Mouse (Mus musculus): Measurements from ENCODE around the gene Dnaic1. TPM values are rescaled to one million over a fixed set of nuclear protein-coding genes. Genes with fewer than 3 reads are reported as not detected.

Gene Dnaic1
- polyA plus RNA-seq, 1 experiment from 2014 or later = 2.3 TPM

DNA sequence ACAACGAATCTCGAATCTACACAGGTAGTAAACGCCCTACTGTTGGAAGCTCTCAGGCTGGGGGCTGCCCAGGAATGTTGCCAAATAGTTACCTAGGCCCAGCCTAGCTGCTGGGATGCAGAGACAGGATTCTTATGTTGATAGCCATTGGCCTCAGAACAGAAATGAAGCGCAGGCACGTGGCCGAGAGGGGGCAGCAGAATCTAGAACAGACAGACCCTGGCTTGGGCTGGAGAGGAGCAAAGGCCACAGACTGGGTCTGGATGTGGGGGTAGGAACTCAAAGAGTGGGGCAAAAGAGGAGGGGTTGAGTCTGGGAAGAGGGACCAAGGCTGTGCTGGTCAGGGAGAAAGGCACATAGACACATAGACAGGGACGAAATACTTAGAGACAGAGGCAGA is 84.6 kb downstream of the Dnaic1 start:
- ATAC-seq (ENCODE audit: low FRiP score, low read depth) = peak; percentile 38; the same call in 1 of the 2 replicates
- Histone ChIP-seq H3K4me2 (replicated peaks) (no peak overlapping the region), H3K9me3 (no peaks in the 10 kb centered on the region), H3K27ac (replicated peaks) (no peak overlapping the region; the same call in 1 of the 2 replicates), H3K36me3 (peaks cover 31% of the 10 kb centered on the region), H3K9ac (replicated peaks) (no peak overlapping the region), H3K4me1 (peaks cover 20% of the 10 kb centered on the region), H3K27me3 (no peaks in the 10 kb centered on the region), H3K4me3 (no peak overlapping the region)
- WGBS = 10% methylated on average over 7 of the region's 7 CpGs

GRCm38 (mm10) chr4:41655525-41655924 is 86.0 kb downstream of the Dnaic1 start:
- H3K27ac ChIP-seq (replicated peaks) = no peak overlapping the region
- ATAC-seq (ENCODE audit: low FRiP score, low read depth) = no peak
- no peaks in the 10 kb centered on the region for H3K9me3 ChIP-seq
- H3K4me1 ChIP-seq = peaks cover 33% of the 10 kb centered on the region
- no peak overlapping the region for H3K4me2 ChIP-seq (replicated peaks)
- H3K4me3 ChIP-seq = no peak overlapping the region
- H3K9ac ChIP-seq (replicated peaks) = no peak overlapping the region
- H3K27me3 ChIP-seq = 0 out of 2 replicates have a peak, but pooled peaks cover 8% of the 10 kb centered on the region
- H3K36me3 ChIP-seq = peaks cover 37% of the 10 kb centered on the region
- 94% methylated on average over 2 of the region's 2 CpGs for WGBS

DNA sequence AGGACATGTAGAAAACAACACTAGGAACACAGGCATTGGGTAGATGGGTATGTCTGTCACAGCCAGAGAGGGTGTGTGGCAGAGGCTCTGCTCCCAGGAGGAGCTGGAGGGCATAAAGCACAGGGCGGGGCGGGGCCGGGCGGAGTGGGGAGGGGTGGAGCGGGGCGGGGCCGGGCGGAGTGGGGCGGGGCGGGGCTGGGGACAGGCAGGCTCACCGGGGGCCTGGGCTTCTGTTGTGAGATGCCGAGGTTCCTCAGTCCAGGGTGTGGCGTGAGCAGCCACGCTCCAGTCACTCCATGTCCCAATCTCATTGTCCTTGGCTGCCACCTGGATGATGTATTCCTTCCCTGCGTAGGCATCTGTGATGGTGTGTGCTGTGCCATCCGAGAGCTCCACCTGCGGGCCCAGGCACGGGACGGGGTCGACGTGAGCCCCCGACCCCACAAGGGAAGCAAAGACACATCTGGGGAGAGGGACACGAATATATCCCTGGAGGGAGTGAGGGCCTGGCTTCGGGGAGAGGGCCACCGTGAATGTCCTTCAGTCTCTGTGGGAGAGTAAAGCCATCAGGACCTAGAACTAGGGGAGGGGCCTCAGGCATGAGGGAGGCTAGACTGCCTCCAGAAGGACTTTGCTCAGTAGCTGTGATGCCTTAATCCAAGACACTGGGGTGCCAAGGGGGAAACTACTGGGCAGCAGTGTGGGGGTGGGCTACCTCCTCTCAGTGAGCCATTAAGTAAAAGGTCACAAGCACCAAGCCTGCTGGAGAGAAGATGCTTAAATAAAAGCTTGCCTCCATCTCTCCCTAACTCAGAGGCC is 89.2 kb downstream of the Dnaic1 start:
- 25% methylated on average over 21 of the region's 25 CpGs for WGBS
- peaks cover 61% of the 10 kb centered on the region for H3K4me1 ChIP-seq
- H3K27me3 ChIP-seq = 0 out of 2 replicates have a peak, but pooled peaks cover 8% of the 10 kb centered on the region
- peaks cover 66% of the 10 kb centered on the region for H3K36me3 ChIP-seq
- H3K4me2 ChIP-seq (replicated peaks) = no peak overlapping the region
- 0 out of 2 replicates have a peak overlapping the region, but pooled peaks have one; percentile 32 for H3K9ac ChIP-seq (replicated peaks)
- no peaks in the 10 kb centered on the region for H3K9me3 ChIP-seq
- H3K27ac ChIP-seq (replicated peaks) = peak overlapping the region; percentile 30
- H3K4me3 ChIP-seq = no peak overlapping the region
- ATAC-seq (ENCODE audit: low FRiP score, low read depth) = peak; percentile 16; the same call in 1 of the 2 replicates

DNA sequence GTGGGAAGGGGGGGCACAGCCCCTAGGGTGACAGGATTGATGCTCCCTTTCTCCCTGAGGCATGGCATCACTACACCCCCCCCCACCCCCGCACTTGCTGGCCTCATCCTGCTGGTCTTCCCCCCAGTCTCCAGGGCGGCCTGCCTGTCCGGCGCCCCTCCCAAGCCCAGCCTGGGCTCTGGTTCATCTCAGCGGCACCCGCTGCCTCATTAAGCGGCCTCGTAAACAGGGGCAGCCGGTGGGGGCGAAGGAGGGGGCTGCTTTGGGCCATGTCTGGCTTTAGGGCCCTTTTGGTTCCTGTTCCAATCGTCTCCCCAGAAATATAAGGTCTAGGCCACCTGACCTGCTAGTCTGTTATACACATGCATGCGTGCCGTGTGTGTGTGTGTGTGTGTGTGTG is 90.0 kb downstream of the Dnaic1 start:
- Histone ChIP-seq H3K36me3 (peaks cover 74% of the 10 kb centered on the region), H3K4me1 (peaks cover 62% of the 10 kb centered on the region), H3K27me3 (0 out of 2 replicates have a peak, but pooled peaks cover 8% of the 10 kb centered on the region), H3K4me3 (no peak overlapping the region), H3K9me3 (no peaks in the 10 kb centered on the region), H3K27ac (replicated peaks) (peak overlapping the region; percentile 42; the same call in 1 of the 2 replicates), H3K9ac (replicated peaks) (peak overlapping the region; percentile 46), H3K4me2 (replicated peaks) (no peak overlapping the region)
- ATAC-seq (ENCODE audit: low FRiP score, low read depth) = no peak
- WGBS = 60% methylated on average over 12 of the region's 13 CpGs

DNA sequence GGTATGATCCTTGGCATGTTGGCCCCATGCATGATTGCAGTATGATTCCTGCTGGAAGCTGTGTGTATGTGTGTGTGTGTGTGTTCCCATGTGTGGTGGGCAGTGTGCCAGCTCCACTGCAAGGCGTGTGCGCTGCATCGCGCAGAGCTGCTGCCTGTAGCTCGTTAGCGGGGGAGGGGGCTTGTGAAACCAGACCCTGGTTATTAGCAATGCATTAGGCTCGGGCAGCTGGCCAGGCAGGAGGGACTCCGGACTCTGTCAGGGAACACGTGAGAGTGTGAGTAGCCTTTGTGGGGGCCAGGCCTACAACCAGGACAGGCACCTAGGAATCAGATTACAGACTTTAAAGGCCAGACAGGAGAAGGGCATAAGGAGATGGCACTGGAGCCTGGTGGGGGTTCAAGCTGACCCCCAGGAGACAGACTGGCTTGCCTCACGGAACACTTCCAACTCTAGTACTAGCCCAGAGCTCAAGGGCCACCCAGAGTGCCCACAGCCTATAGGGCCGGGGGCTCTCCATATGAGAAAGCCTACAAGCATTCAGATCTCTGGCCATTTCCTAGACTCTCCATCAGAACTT is 91.4 kb downstream of the Dnaic1 start:
- Histone ChIP-seq H3K9ac (replicated peaks) (no peak overlapping the region), H3K36me3 (peaks cover 81% of the 10 kb centered on the region)
- peak; percentile 42 for ATAC-seq (ENCODE audit: low FRiP score, low read depth)

GRCm38 (mm10) chr4:41662723-41663122 is 93.1 kb downstream of the Dnaic1 start:
- Histone ChIP-seq H3K36me3 (peaks cover 81% of the 10 kb centered on the region), H3K4me2 (replicated peaks) (no peak overlapping the region), H3K27ac (replicated peaks) (no peak overlapping the region), H3K27me3 (0 out of 2 replicates have a peak, but pooled peaks cover 8% of the 10 kb centered on the region), H3K4me3 (no peak overlapping the region), H3K4me1 (peaks cover 83% of the 10 kb centered on the region), H3K9ac (replicated peaks) (no peak overlapping the region), H3K9me3 (no peaks in the 10 kb centered on the region)
- ATAC-seq (ENCODE audit: low FRiP score, low read depth) = no peak
- WGBS = 89% methylated on average over 11 of the region's 11 CpGs

More for the DNA sequence above, 91.4 kb downstream of the Dnaic1 start:
- Histone ChIP-seq H3K27me3 (0 out of 2 replicates have a peak, but pooled peaks cover 8% of the 10 kb centered on the region), H3K4me1 (peaks cover 75% of the 10 kb centered on the region), H3K9me3 (no peaks in the 10 kb centered on the region), H3K4me3 (no peak overlapping the region), H3K27ac (replicated peaks) (peak overlapping the region; percentile 66), H3K4me2 (replicated peaks) (no peak overlapping the region)
- WGBS = 27% methylated on average over 11 of the region's 11 CpGs

DNA sequence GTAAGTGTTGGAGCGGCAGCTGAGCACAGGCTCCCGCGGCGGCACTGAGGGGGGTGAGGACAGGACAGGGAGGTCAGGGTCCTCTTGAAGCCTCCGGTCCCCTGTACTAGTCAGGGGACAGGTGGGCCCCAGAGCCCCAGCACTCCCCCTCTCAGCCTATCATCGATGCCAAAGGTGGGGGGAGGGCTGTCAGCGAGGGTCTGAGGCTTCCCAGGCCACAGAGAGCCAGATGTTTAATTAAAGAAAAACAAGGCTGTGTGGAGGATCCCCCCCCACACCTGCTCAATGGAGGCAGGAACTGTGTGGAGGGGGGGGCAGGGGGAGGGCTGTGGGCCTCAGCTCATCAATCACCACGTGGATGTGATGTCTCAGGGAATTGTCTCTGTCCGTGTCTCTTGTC is 94.0 kb downstream of the Dnaic1 start:
- H3K9ac ChIP-seq (replicated peaks) = 0 out of 2 replicates have a peak overlapping the region, but pooled peaks have one; percentile 0
- peaks cover 77% of the 10 kb centered on the region for H3K4me1 ChIP-seq
- H3K4me2 ChIP-seq (replicated peaks) = no peak overlapping the region
- 0 out of 2 replicates have a peak overlapping the region, but pooled peaks have one; percentile 1 for H3K27ac ChIP-seq (replicated peaks)
- no peak for ATAC-seq (ENCODE audit: low FRiP score, low read depth)
- H3K27me3 ChIP-seq = 0 out of 2 replicates have a peak, but pooled peaks cover 8% of the 10 kb centered on the region
- H3K4me3 ChIP-seq = no peak overlapping the region
- WGBS = 63% methylated on average over 9 of the region's 9 CpGs
- peaks cover 80% of the 10 kb centered on the region for H3K36me3 ChIP-seq
- no peaks in the 10 kb centered on the region for H3K9me3 ChIP-seq

DNA sequence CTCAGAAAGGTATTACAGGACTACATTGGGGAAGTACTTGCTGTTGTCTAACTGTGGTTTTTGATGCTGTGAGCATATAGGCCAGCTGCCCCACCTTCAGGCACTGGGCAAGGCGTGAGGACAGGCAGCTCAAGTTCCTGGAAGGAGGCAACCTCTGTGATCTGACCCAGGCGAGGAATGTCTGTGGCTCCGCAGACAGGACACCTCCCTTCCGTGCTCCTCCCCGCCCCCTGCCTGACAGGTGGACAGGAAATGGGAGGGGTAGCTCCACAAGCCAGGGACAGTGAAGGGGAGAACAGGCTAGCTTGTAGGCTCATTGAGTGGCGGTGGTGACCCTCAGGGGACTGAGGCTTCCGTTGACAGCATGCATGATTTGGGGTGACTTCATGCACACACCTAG is 95.0 kb downstream of the Dnaic1 start:
- peak overlapping the region; percentile 58 for H3K27ac ChIP-seq (replicated peaks)
- 60% methylated on average over 7 of the region's 7 CpGs for WGBS
- no peak for ATAC-seq (ENCODE audit: low FRiP score, low read depth)
- H3K36me3 ChIP-seq = peaks cover 76% of the 10 kb centered on the region
- peaks cover 68% of the 10 kb centered on the region for H3K4me1 ChIP-seq
- H3K27me3 ChIP-seq = 0 out of 2 replicates have a peak, but pooled peaks cover 5% of the 10 kb centered on the region
- H3K4me3 ChIP-seq = no peak overlapping the region
- H3K4me2 ChIP-seq (replicated peaks) = no peak overlapping the region
- H3K9ac ChIP-seq (replicated peaks) = 0 out of 2 replicates have a peak overlapping the region, but pooled peaks have one; percentile 34
- no peaks in the 10 kb centered on the region for H3K9me3 ChIP-seq

GRCm38 (mm10) chr4:41665009-41665675 is 95.6 kb downstream of the Dnaic1 start:
- ATAC-seq (ENCODE audit: low FRiP score, low read depth) = peak; percentile 21; the same call in 1 of the 2 replicates
- Histone ChIP-seq H3K4me3 (no peak overlapping the region), H3K27ac (replicated peaks) (peak overlapping the region; percentile 58), H3K4me1 (peaks cover 62% of the 10 kb centered on the region), H3K4me2 (replicated peaks) (no peak overlapping the region), H3K27me3 (no peaks in the 10 kb centered on the region), H3K9me3 (no peaks in the 10 kb centered on the region), H3K36me3 (peaks cover 80% of the 10 kb centered on the region), H3K9ac (replicated peaks) (0 out of 2 replicates have a peak overlapping the region, but pooled peaks have one; percentile 34)
- WGBS = 6% methylated on average over 7 of the region's 8 CpGs

DNA sequence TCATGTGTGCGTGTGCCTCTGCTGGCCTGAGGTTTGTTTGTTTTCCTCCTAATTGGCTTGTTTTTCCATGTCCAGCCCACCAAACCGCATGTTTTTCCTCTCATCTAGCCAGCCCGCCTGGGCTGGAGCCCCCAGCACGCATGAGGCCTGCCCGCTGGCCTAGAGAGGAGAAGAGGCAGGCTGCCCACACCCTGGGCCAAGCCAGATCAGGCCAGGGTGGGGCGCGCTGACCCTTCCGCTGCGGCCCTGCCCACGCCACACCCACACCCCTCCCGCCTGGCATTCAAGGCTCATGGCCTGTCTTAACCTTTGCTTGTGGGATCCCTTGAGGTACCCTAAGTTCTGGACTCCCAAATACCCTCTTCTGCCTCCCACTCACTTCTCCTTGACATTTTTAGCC is 97.1 kb downstream of the Dnaic1 start:
- peaks cover 60% of the 10 kb centered on the region for H3K4me1 ChIP-seq
- H3K9ac ChIP-seq (replicated peaks) = no peak overlapping the region
- H3K4me2 ChIP-seq (replicated peaks) = no peak overlapping the region
- ATAC-seq (ENCODE audit: low FRiP score, low read depth) = no peak
- H3K27ac ChIP-seq (replicated peaks) = 0 out of 2 replicates have a peak overlapping the region, but pooled peaks have one; percentile 15
- peaks cover 4% of the 10 kb centered on the region; the same call in 1 of the 2 replicates for H3K27me3 ChIP-seq
- 76% methylated on average over 11 of the region's 11 CpGs for WGBS
- no peak overlapping the region for H3K4me3 ChIP-seq
- H3K36me3 ChIP-seq = peaks cover 81% of the 10 kb centered on the region
- H3K9me3 ChIP-seq = no peaks in the 10 kb centered on the region

DNA sequence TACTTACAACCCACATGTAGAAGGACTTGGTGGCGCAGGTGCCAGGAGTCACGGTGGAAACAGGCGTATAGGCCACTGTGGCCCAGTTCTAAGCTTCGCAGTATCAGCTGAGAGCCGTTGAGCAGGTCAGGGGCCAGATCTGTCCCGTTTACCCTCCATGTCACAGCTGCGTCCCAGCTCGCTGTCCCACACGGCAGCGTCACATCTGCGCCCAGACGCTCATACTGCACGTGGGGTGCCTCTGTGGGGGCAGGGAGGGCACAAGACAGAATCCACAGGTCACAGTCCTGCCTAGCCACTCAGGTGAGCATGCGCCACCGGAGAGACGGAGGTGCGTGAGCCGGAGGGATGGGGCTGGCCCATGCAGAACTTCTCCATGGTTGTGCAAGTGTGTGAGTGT is 101.3 kb downstream of the Dnaic1 start:
- Histone ChIP-seq H3K27ac (replicated peaks) (no peak overlapping the region), H3K4me1 (peaks cover 62% of the 10 kb centered on the region), H3K4me2 (replicated peaks) (no peak overlapping the region), H3K9ac (replicated peaks) (0 out of 2 replicates have a peak overlapping the region, but pooled peaks have one; percentile 24), H3K9me3 (no peaks in the 10 kb centered on the region), H3K36me3 (peaks cover 60% of the 10 kb centered on the region), H3K27me3 (peaks cover 4% of the 10 kb centered on the region; the same call in 1 of the 2 replicates), H3K4me3 (no peak overlapping the region)
- 83% methylated on average over 18 of the region's 18 CpGs for WGBS
- ATAC-seq (ENCODE audit: low FRiP score, low read depth) = no peak

Data from midbrain, embryonic 12.5 days (tissue).